Mouse (Mus musculus) stomach, postnatal 0 days (tissue): ENCODE data around the gene Chrm3.

Experiments
- CTCF ChIP-seq: IDR thresholded peaks from 2 replicates; pipeline ENCODE4 v1.5.1; 2016; ENCODE audit warnings: antibody characterized with exemption, low read depth, mild to moderate bottlenecking, moderate library complexity
- EP300 ChIP-seq: optimal IDR thresholded peaks from 2 replicates; pipeline ENCODE3; 2016; ENCODE audit warnings: antibody characterized with exemption

- TF ChIP-seq CTCF (no peak), EP300 (no peak)
Measured at GRCm38 (mm10) chr13:10355796-10356195, 4.9 kb downstream of the Chrm3 start.
